Mouse (Mus musculus) ES-E14 (cell line): Measurements from ENCODE around the gene Hist1h3d.
"Not testable (repeated sequence)": the region's sequence is repeated elsewhere in the genome, so short reads cannot be mapped to it uniquely, and the experiment has no call there.

Experiments used
- CHD2 ChIP-seq: IDR thresholded peaks from 2 replicates; pipeline ENCODE4 v1.6.1; 2014; ENCODE audit warnings: mild to moderate bottlenecking, low read depth, low read length, inconsistent platforms
- HCFC1 ChIP-seq: IDR thresholded peaks from 2 replicates; pipeline ENCODE4 v1.6.1; 2012; ENCODE audit warnings: low read length, inconsistent platforms, borderline replicate concordance; ENCODE audit not compliant: insufficient read depth
- MAFK ChIP-seq: IDR thresholded peaks from 2 replicates; pipeline ENCODE4 v1.6.1; 2014; ENCODE audit warnings: mild to moderate bottlenecking, low read depth, low read length, inconsistent platforms; ENCODE audit not compliant: insufficient read depth
- ZC3H11A ChIP-seq: IDR thresholded peaks from 2 replicates; pipeline ENCODE4 v1.6.1; 2012; ENCODE audit warnings: low read depth, mild to moderate bottlenecking, inconsistent platforms, low read length, borderline replicate concordance
- ZNF384 ChIP-seq: IDR thresholded peaks from 2 replicates; pipeline ENCODE4 v1.6.1; 2012; ENCODE audit warnings: low read depth, low read length, inconsistent platforms

- not testable (repeated sequence) for TF ChIP-seq CHD2, HCFC1, MAFK, ZC3H11A, ZNF384
Measured at GRCm38 (mm10) chr13:23561531-23561882, 14.1 kb upstream of the Hist1h3d start.
